Comparison of ENCODE assay signal across 9 mouse cellular contexts in the genomic region with DNA sequence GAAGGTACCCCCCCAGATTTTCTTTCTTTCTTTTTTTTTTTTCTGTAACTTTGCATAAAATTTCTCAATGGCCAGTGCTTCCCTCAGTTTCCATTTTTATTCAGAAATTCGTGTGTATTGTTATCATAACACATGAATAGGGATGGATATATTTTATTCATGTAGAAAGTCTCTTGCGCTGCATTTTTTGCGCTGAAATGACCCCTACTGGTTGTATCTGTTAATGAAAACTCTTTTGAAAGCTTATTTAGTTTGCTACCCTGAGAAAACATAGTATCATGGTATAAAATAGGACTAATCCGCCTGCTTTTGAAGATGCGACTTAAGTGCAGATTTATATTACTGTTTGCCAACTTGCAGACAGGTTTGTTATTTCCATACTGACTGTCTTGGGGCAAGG. TPM values are rescaled to one million over a fixed set of nuclear protein-coding genes. Genes with fewer than 3 reads are reported as not detected.
A peak's percentile ranks its signal among the peaks of the same experiment; 100 is the strongest.
DNase-seq lines count a peak whose midpoint lies in the region; ATAC-seq lines count a peak whose summit lies in the region.
"Had no signal": no experiment of that assay in that cellular context is flagged by ENCODE, and none has a peak within 500 bp of the region (broad histone marks: within the 10 kb centered on the region; RNA-seq: fewer than 3 reads in every experiment).

No protein-coding gene starts in this region.

- no peak overlapping the region for H3K4me3 ChIP-seq in forebrain, embryonic 12.5 days (replicated peaks)
- no peak overlapping the region for H3K4me3 ChIP-seq in forebrain, embryonic 11.5 days (ENCODE audit: low read depth, low read length)
- H3K4me3 ChIP-seq in limb, embryonic 11.5 days (ENCODE audit: low read depth, low read length): no peak overlapping the region
- no peak overlapping the region for H3K4me3 ChIP-seq in limb, embryonic 10.5 days
- H3K4me3 ChIP-seq in hindbrain, embryonic 16.5 days (ENCODE audit: low read length): peak overlapping the region; percentile 95

- no peak for ATAC-seq in forebrain, embryonic 12.5 days (ENCODE audit: low FRiP score)
- no peak for ATAC-seq in forebrain, embryonic 11.5 days (replicated peaks; ENCODE audit: low FRiP score)
- ATAC-seq in limb, embryonic 11.5 days (ENCODE audit: insufficient number of reproducible peaks, low FRiP score, low TSS enrichment, low read depth): no peak
- no peak for ATAC-seq in hindbrain, embryonic 16.5 days
- ATAC-seq in cerebellum, adult (ENCODE audit: insufficient number of reproducible peaks, low FRiP score, low TSS enrichment): no peak

- WGBS in forebrain, embryonic 12.5 days: 50% methylated on average over 5 of the region's 5 CpGs
- 53% methylated on average over 5 of the region's 5 CpGs for WGBS in forebrain, embryonic 11.5 days
- WGBS in limb, embryonic 11.5 days: 62% methylated on average over 5 of the region's 5 CpGs
- 64% methylated on average over 5 of the region's 5 CpGs for WGBS in limb, embryonic 10.5 days
- 36% methylated on average over 5 of the region's 5 CpGs for WGBS in hindbrain, embryonic 16.5 days

- H3K27ac ChIP-seq in forebrain, embryonic 12.5 days: no peak overlapping the region
- no peak overlapping the region for H3K27ac ChIP-seq in forebrain, embryonic 11.5 days (ENCODE audit: low read depth, low read length)
- H3K27ac ChIP-seq in limb, embryonic 11.5 days (replicated peaks; ENCODE audit: low read depth, low read length): no peak overlapping the region
- no peak overlapping the region for H3K27ac ChIP-seq in limb, embryonic 10.5 days
- no peak overlapping the region for H3K27ac ChIP-seq in hindbrain, embryonic 16.5 days (ENCODE audit: low read depth, low read length)

- H3K36me3 ChIP-seq in forebrain, embryonic 12.5 days (replicated peaks): no peaks in the 10 kb centered on the region
- no peaks in the 10 kb centered on the region for H3K36me3 ChIP-seq in forebrain, embryonic 11.5 days (ENCODE audit: control insufficient read depth, insufficient read depth, low read length)
- no peaks in the 10 kb centered on the region for H3K36me3 ChIP-seq in limb, embryonic 11.5 days (ENCODE audit: control insufficient read depth, insufficient read depth, low read length)
- H3K36me3 ChIP-seq in limb, embryonic 10.5 days: no peaks in the 10 kb centered on the region
- no peaks in the 10 kb centered on the region for H3K36me3 ChIP-seq in hindbrain, embryonic 16.5 days (ENCODE audit: control insufficient read depth, insufficient read depth, low read length)

- H3K9ac ChIP-seq in forebrain, embryonic 12.5 days: no peak overlapping the region
- no peak overlapping the region for H3K9ac ChIP-seq in forebrain, embryonic 11.5 days (ENCODE audit: low read length)
- H3K9ac ChIP-seq in limb, embryonic 11.5 days (ENCODE audit: low read length): no peak overlapping the region
- H3K9ac ChIP-seq in hindbrain, embryonic 16.5 days (ENCODE audit: low read depth, low read length): peak overlapping the region; percentile 53

- DNase-seq in forebrain, embryonic 11.5 days (ENCODE audit: low spot score): no peak
- peak; percentile 15 for DNase-seq in limb, embryonic 11.5 days (ENCODE audit: low spot score)
- no peak for DNase-seq in limb, embryonic 10.5 days (ENCODE audit: low spot score)
- peak; percentile 65 for DNase-seq in retina, embryonic 14.5 days (ENCODE audit: low spot score)
- DNase-seq in gastrocnemius, adult 8-10 months (ENCODE audit: low spot score in 2 of 2): no peak
- DNase-seq: adrenal gland, adult 2 months had no signal

- 0 out of 2 replicates have a peak, but pooled peaks cover 4% of the 10 kb centered on the region for H3K27me3 ChIP-seq in forebrain, embryonic 12.5 days
- H3K27me3 ChIP-seq in forebrain, embryonic 11.5 days (ENCODE audit: control insufficient read depth, insufficient read depth, low read length): no peaks in the 10 kb centered on the region
- 0 out of 2 replicates have a peak, but pooled peaks cover 2% of the 10 kb centered on the region for H3K27me3 ChIP-seq in limb, embryonic 11.5 days (ENCODE audit: control insufficient read depth, insufficient read depth, low read length)
- peaks cover 8% of the 10 kb centered on the region for H3K27me3 ChIP-seq in limb, embryonic 10.5 days (ENCODE audit: low read depth, poor library complexity, severe bottlenecking)
- no peaks in the 10 kb centered on the region for H3K27me3 ChIP-seq in hindbrain, embryonic 16.5 days (replicated peaks; ENCODE audit: control insufficient read depth, insufficient read depth, low read length)

- H3K9me3 ChIP-seq in forebrain, embryonic 12.5 days: no peaks in the 10 kb centered on the region
- no peaks in the 10 kb centered on the region for H3K9me3 ChIP-seq in forebrain, embryonic 11.5 days (ENCODE audit: control insufficient read depth, low read length)
- H3K9me3 ChIP-seq in limb, embryonic 11.5 days (ENCODE audit: control insufficient read depth, low read length): no peaks in the 10 kb centered on the region
- H3K9me3 ChIP-seq in limb, embryonic 10.5 days (replicated peaks): no peaks in the 10 kb centered on the region
- H3K9me3 ChIP-seq in hindbrain, embryonic 16.5 days (ENCODE audit: control insufficient read depth, low read length): no peaks in the 10 kb centered on the region

- peaks cover 42% of the 10 kb centered on the region for H3K4me1 ChIP-seq in forebrain, embryonic 12.5 days
- H3K4me1 ChIP-seq in forebrain, embryonic 11.5 days (replicated peaks; ENCODE audit: control insufficient read depth, insufficient read depth, low read length): peaks cover 5% of the 10 kb centered on the region; the same call in 1 of the 2 replicates
- H3K4me1 ChIP-seq in limb, embryonic 11.5 days (ENCODE audit: control insufficient read depth, insufficient read depth, low read length): peaks cover 26% of the 10 kb centered on the region
- peaks cover 59% of the 10 kb centered on the region for H3K4me1 ChIP-seq in limb, embryonic 10.5 days
- peaks cover 26% of the 10 kb centered on the region for H3K4me1 ChIP-seq in hindbrain, embryonic 16.5 days (ENCODE audit: control insufficient read depth, insufficient read depth, low read depth, low read length)

- H3K4me2 ChIP-seq in forebrain, embryonic 12.5 days: peak overlapping the region; percentile 99; the same call in 1 of the 2 replicates
- no peak overlapping the region for H3K4me2 ChIP-seq in forebrain, embryonic 11.5 days (ENCODE audit: low read depth, low read length, severe bottlenecking)
- H3K4me2 ChIP-seq in limb, embryonic 11.5 days (ENCODE audit: low read depth, severe bottlenecking): no peak overlapping the region; the same call in 1 of the 2 replicates
- peak overlapping the region; percentile 89 for H3K4me2 ChIP-seq in hindbrain, embryonic 16.5 days (ENCODE audit: low read length)

RNA-seq across cellular contexts. Expression of a gene that starts 3.4 kb away (rescaled TPM):
- 3.1 and 3.8 TPM in 2 replicates for polyA plus RNA-seq in forebrain, embryonic 12.5 days (2016; fragmentation: Nextera tagmentation; extraction: Ambion mirVana)
- 2.7 and 3.7 TPM in 2 replicates for polyA plus RNA-seq in forebrain, embryonic 11.5 days (2014; fragmentation: Nextera tagmentation; extraction: Ambion mirVana)
- polyA plus RNA-seq in limb, embryonic 11.5 days (2014; fragmentation: Nextera tagmentation; extraction: Ambion mirVana): 3.5 and 4.9 TPM in 2 replicates
- 1.8 and 2.2 TPM in 2 replicates for polyA plus RNA-seq in limb, embryonic 10.5 days (2016; fragmentation: Nextera tagmentation; extraction: Ambion mirVana)
- polyA plus RNA-seq in hindbrain, embryonic 16.5 days (2015; fragmentation: Nextera tagmentation; extraction: Ambion mirVana): 12.6 and 13.4 TPM in 2 replicates
- 10 to 100 TPM; 57.1 to 90.0 (median 73.6) TPM for total RNA-seq in gastrocnemius, adult 8-10 months (2022)

Comparison
In these comparisons a context has a peak if more than half of its experiments do, and no peak if none do; other contexts are left out.
1. H3K4me2 ChIP-seq: peak in forebrain, embryonic 12.5 days (single experiment) and hindbrain, embryonic 16.5 days (single experiment); none in forebrain, embryonic 11.5 days (single experiment) and limb, embryonic 11.5 days (single experiment).
2. DNase-seq: peak in limb, embryonic 11.5 days (single experiment) and retina, embryonic 14.5 days (single experiment); none in forebrain, embryonic 11.5 days (single experiment), limb, embryonic 10.5 days (single experiment) and gastrocnemius, adult 8-10 months (0 of 2).